Mouse (Mus musculus): Measurements from ENCODE around the gene Extl1.
"Not testable (repeated sequence)": the region's sequence is repeated elsewhere in the genome, so short reads cannot be mapped to it uniquely, and the experiment has no call there.

The Extl1 gene

GRCm38 (mm10) chr4:134350641-134351040 is 33.0 kb downstream of the Extl1 start:
- no peak for DNase-seq

- no peak for DNase-seq
These were observed 33.8 kb downstream of the Extl1 start for GRCm38 (mm10) chr4:134349829-134350228.

GRCm38 (mm10) chr4:134348545-134348944 is 35.1 kb downstream of the Extl1 start:
- DNase-seq: no peak

GRCm38 (mm10) chr4:134348078-134348477 is 35.6 kb downstream of the Extl1 start:
- peak; percentile 83 to 85 for DNase-seq

- no peak for DNase-seq
These were observed 37.8 kb downstream of the Extl1 start for GRCm38 (mm10) chr4:134345802-134346201.

GRCm38 (mm10) chr4:134344620-134345019 is 39.0 kb downstream of the Extl1 start:
- DNase-seq: no peak

- DNase-seq: peak; percentile 69 to 74
These were observed 40.3 kb downstream of the Extl1 start, which contains the start of gene Slc30a2 for GRCm38 (mm10) chr4:134343071-134344031. TSS of gene Slc30a2 (plus strand) at chr4:134343181.

GRCm38 (mm10) chr4:134342213-134342779 is 41.4 kb downstream of the Extl1 start:
- DNase-seq: no peak

- not testable (repeated sequence) for DNase-seq
These were observed 42.4 kb downstream of the Extl1 start for GRCm38 (mm10) chr4:134341231-134341630.

GRCm38 (mm10) chr4:134330281-134330680 is 53.4 kb downstream of the Extl1 start:
- peak; percentile 75 to 78 for DNase-seq

- no peak for DNase-seq
These were observed 54.8 kb downstream of the Extl1 start for GRCm38 (mm10) chr4:134328832-134329231.

GRCm38 (mm10) chr4:134328151-134328550 is 55.5 kb downstream of the Extl1 start:
- DNase-seq: peak; percentile 55 to 62

- peak; percentile 86 to 90 for DNase-seq
These were observed 56.7 kb downstream of the Extl1 start for GRCm38 (mm10) chr4:134326859-134327530.

- DNase-seq: peak; percentile 84 to 89
These were observed 59.0 kb downstream of the Extl1 start for GRCm38 (mm10) chr4:134324655-134325054.

GRCm38 (mm10) chr4:134321524-134321923 is 62.1 kb downstream of the Extl1 start:
- DNase-seq: peak in 1 of 2 experiments; percentile 39

GRCm38 (mm10) chr4:134319674-134320073 is 64.0 kb downstream of the Extl1 start:
- no peak for DNase-seq

- DNase-seq: no peak
These were observed 64.6 kb downstream of the Extl1 start for GRCm38 (mm10) chr4:134319074-134319473.

GRCm38 (mm10) chr4:134316390-134316789 is 67.3 kb downstream of the Extl1 start:
- peak; percentile 35 to 50 for DNase-seq

GRCm38 (mm10) chr4:134315470-134315869 is 68.2 kb downstream of the Extl1 start:
- no peak for DNase-seq

GRCm38 (mm10) chr4:134314876-134315275 is 68.8 kb downstream of the Extl1 start, which contains the start of gene Trim63:
TSS of gene Trim63 (plus strand) at chr4:134315120.
- no peak for DNase-seq

- no peak for DNase-seq
These were observed 69.5 kb downstream of the Extl1 start for GRCm38 (mm10) chr4:134314081-134314655.

GRCm38 (mm10) chr4:134312901-134313300 is 70.7 kb downstream of the Extl1 start:
- DNase-seq: peak in 1 of 2 experiments; percentile 37

- DNase-seq: no peak
These were observed 71.3 kb downstream of the Extl1 start for GRCm38 (mm10) chr4:134312341-134312740.

All from kidney, adult 8-10 months (tissue).